Mouse (Mus musculus) bone marrow, adult 2 months (tissue): ENCODE measurements around the gene Ddo. TPM values are rescaled to one million over a fixed set of nuclear protein-coding genes. Genes with fewer than 3 reads are reported as not detected.

Experiments used
- H3K27ac ChIP-seq: fragments of 200-500 bp; 2 replicates; pipeline ENCODE4 v1.5.1; 2012; ENCODE audit warnings: low read depth, mild to moderate bottlenecking, control low read depth, inconsistent platforms, low read length; ENCODE audit not compliant: control insufficient read depth, poor library complexity, insufficient read depth
- H3K4me1 ChIP-seq: fragments of 200-500 bp; 2 replicates; pipeline ENCODE4 v1.6.1; 2011; ENCODE audit warnings: low read length; ENCODE audit not compliant: control insufficient read depth, insufficient read depth
- H3K4me3 ChIP-seq: fragments of 200-500 bp; replicated peaks from 2 replicates; pipeline ENCODE3; 2011; ENCODE audit warnings: mild to moderate bottlenecking, low read depth, low read length, control low read depth; ENCODE audit not compliant: control insufficient read depth
- CTCF ChIP-seq: fragments of 200-500 bp; IDR thresholded peaks from 2 replicates; pipeline ENCODE4 v1.5.1; 2011; ENCODE audit warnings: low read length, control low read depth; ENCODE audit not compliant: control insufficient read depth, insufficient read depth
- POLR2A ChIP-seq: fragments of 200-500 bp; IDR thresholded peaks from 2 replicates; pipeline ENCODE4 v1.6.1; 2011; ENCODE audit warnings: low read depth, mild to moderate bottlenecking, control low read depth, low read length, borderline replicate concordance; ENCODE audit not compliant: control insufficient read depth
- WGBS: fragments of 180-500 bp; shearing (Covaris S2); methylation state at CpG from one replicate; pipeline ENCODE4 v1.1.7; 2018; 5-methylcytosine and 5-hydroxymethylcytosine counted together
- polyA plus RNA-seq: library from polyadenylated mRNA; stranded (reverse); fragments of >200 nt; gene quantifications from 2 replicates; pipeline ENCODE4 v1.2.4, GENCODE M21; 2011; ENCODE audit warnings: low replicate concordance; ENCODE audit not compliant: missing spikeins, insufficient read depth, insufficient read length

Gene Ddo
- polyA plus RNA-seq, 1 experiment, result not detected

DNA sequence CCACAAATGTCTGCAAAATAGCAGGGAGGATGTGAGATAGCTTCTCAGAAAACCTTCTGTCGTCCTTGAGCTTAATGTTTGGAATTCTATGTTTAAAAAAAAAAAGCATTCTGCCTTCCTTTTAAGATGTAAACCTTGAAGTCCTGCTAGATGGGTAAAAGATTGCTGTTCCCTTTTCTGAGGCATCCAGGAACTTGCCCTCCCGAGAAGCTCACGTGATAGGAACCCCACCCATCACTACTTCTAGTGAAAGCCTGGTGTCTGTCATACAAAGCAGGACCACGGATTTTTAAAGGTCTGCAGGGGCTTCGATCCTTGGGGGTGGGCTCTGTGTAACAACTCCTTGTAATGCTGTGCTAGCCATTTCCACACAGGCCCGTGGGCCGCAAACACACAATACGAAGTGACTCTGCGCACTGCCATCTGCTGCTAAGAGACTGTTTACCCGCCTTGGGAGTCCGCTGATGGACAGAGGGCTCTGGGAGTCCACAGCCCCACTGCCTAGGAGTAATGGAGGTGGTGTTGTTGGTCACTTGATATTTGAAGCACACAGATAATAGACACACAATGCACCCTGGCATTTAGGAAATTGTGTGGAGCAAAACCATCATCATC is 96.6 kb downstream of the Ddo start:
- no peak overlapping the region for H3K4me3 ChIP-seq
- 45% methylated on average over 11 of the region's 11 CpGs for WGBS
- no peaks in the 10 kb centered on the region for H3K4me1 ChIP-seq
- TF ChIP-seq CTCF (no peak), POLR2A (no peak)
- H3K27ac ChIP-seq, result no peak overlapping the region

GRCm38 (mm10) chr10:40726989-40727388 is 97.2 kb downstream of the Ddo start:
- no peak overlapping the region for H3K4me3 ChIP-seq
- TF ChIP-seq CTCF (no peak), POLR2A (no peak)
- WGBS, result 84% methylated on average over 5 of the region's 5 CpGs
- no peak overlapping the region for H3K27ac ChIP-seq
- no peaks in the 10 kb centered on the region for H3K4me1 ChIP-seq

- Histone ChIP-seq H3K4me1 (no peaks in the 10 kb centered on the region), H3K27ac (no peak overlapping the region), H3K4me3 (no peak overlapping the region)
- no peak for TF ChIP-seq POLR2A
- no peak for TF ChIP-seq CTCF
- WGBS, result 78% methylated on average over 5 of the region's 5 CpGs
Measured at GRCm38 (mm10) chr10:40730200-40730599, 100.4 kb downstream of the Ddo start.

Other genes with a start within 250 kb of the Ddo start
- not detected in 2 replicates for gene Slc22a16, start 59.7 kb upstream of the Ddo start, polyA plus RNA-seq
- not detected in 2 replicates for gene Mettl24, start 53.3 kb downstream of the Ddo start, polyA plus RNA-seq